Mouse (Mus musculus) lung, adult 10 weeks (tissue): ENCODE measurements around the gene Xlr4c. TPM values are rescaled to one million over a fixed set of nuclear protein-coding genes. Genes with fewer than 3 reads are reported as not detected.

Experiments
- polyA plus RNA-seq: library from polyadenylated mRNA; stranded (reverse); fragments of 350-450 nt; fragmentation: Illumina TruSeq; extraction: RNeasy Lipid Tissue Mini Kit (QIAGEN cat#74804); gene quantifications from one replicate; pipeline ENCODE4 v1.2.3, GENCODE M21; 2014; ENCODE audit warnings: low read depth, low replicate concordance; ENCODE audit not compliant: insufficient read depth

Xlr4c gene
- 1.5 TPM for polyA plus RNA-seq

DNA sequence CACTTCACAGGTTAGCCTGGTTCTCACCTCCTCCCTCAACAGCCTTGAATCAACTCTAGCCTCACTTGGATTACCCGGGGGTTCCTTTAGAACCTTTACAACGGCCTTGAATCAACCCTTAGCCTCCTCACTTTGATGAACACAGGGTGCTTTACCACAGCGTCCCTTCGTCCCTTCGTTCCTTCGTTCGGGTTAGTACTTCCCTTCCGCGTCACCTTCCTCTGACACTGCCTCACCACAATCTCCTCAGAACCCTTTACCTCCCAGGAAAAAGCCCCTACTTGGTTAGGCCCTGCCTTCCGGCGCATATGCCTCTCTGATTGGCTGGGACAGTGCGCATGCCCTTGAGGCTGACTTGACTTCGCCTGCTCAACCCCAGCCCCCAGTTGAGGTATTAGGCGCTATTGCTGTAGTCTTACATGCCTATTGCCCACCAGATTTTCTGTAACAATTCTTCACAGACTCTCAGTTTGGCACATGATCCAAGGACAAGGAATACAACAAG is at the start of gene Xlr4c:
TSS of gene Xlr4c (minus strand) at position 310 of the 505 bp plus-strand sequence.

DNA sequence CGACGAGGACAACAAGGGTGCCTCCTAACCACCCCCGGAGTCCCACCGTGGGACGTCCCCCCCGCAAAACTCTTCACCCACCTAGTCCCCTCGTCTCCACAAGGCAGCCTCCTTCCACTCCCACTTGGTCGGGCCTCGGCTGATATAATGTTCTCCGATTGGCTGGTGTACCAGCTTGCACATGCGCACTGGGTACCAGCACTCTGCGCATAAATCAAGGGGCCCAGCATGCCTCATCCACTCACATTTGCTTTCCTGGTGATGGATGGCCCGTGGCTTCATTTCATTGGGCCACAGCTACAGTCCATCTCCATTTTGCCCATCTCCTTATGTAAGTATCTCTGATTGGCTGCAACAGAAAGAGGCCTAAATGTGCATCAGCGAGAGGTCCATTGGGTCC is 22.3 kb upstream of the Xlr4c start, which contains the start of gene Xlr3c:
TSS of gene Xlr3c (minus strand) at position 121 of the 400 bp plus-strand sequence.

DNA sequence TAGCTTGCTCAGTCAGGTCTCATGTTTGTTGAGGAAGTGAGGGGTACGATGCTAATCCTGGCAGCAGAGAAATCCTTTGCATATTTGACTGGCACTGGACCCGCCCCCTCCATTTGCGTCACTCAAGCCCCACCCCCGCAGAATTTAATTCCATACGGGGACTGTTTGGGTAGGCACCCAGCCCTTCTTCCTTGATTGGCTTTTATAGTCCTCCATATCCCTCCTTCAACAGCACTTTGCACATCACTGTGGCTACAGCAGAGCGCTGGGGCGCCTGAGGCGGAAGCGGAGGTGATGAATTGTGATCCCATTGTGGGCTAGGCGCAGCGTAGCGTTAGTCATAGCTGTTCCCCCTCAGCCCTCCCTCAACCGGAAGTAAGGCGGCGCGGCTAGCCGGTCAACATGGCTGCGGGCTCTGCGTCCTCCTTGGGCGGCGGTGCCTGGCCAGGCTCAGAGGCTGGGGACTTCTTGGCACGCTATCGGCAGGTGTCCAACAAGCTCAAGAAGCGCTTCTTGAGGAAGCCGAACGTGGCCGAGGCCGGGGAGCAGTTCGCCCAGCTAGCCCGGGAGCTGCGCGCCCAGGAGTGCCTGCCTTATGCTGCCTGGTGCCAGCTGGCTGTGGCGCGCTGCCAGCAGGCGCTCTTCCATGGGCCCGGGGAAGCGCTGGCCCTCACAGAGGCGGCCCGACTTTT is 14.9 kb downstream of the Xlr4c start, which contains the start of gene F8a:
TSS of gene F8a (plus strand) at position 378 of the 692 bp plus-strand sequence.

DNA sequence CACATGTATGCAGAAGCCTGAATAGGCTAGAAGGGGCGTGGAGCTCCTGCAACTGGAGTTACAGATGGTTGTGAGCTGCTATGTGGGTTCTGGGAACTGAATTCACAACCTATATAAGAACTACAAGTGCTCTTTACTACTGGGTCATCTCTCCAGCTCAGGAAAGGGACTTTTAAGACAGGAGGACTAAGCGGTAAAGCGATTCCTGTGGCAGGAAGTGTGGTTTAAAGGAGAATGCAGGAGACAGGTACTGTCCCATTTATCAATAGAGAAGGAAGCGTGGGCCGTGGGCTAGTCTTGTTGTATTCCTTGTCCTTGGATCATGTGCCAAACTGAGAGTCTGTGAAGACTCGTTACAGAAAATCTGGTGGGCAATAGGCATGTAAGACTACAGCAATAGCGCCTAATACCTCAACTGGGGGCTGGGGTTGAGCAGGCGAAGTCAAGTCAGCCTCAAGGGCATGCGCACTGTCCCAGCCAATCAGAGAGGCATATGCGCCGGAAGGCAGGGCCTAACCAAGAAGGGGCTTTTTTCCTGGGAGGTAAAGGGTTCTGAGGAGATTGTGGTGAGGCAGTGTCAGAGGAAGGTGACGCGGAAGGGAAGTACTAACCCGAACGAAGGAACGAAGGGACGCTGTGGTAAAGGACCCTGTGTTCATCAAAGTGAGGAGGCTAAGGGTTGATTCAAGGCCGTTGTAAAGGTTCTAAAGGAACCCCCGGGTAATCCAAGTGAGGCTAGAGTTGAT is 28.9 kb downstream of the Xlr4c start, which contains the start of gene Xlr4b:
TSS of gene Xlr4b (plus strand) at position 515 of the 746 bp plus-strand sequence.

DNA sequence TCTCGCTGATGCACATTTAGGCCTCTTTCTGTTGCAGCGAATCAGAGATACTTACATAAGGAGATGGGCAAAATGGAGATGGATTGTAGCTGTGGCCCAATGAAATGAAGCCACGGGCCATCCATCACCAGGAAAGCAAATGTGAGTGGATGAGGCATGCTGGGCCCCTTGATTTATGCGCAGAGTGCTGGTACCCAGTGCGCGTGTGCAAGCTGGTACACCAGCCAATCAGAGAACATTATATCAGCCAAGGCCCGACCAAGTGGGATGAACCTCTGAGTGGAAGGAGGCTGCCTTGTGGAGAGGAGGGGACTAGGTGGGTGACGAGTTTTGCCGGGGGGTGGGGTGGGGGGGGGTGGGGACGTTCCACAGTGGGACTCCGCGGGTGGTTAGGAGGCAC is 51.0 kb downstream of the Xlr4c start, which contains the start of gene Xlr3b:
TSS of gene Xlr3b (plus strand) at position 274 of the 400 bp plus-strand sequence.

Other genes starting within 250 kb of the Xlr4c start
- not detected for gene Pnma5, start 206.0 kb downstream of the Xlr4c start, polyA plus RNA-seq
- not detected for gene Pnma3, start 178.3 kb downstream of the Xlr4c start, polyA plus RNA-seq
- 2.3 TPM for gene Xlr4a, start 160.7 kb downstream of the Xlr4c start, polyA plus RNA-seq
- 0.30 TPM for gene Xlr3a, start 146.0 kb downstream of the Xlr4c start, polyA plus RNA-seq
- not detected for gene Gm14685, start 126.1 kb downstream of the Xlr4c start, polyA plus RNA-seq
- not detected for gene Xlr5b, start 94.3 kb downstream of the Xlr4c start, polyA plus RNA-seq
- gene DXBay18, start 93.7 kb downstream of the Xlr4c start, polyA plus RNA-seq: 0.70 TPM
- gene Spin2d, start 66.1 kb downstream of the Xlr4c start, polyA plus RNA-seq: not detected
- 1.1 TPM for gene Xlr3b, start 50.9 kb downstream of the Xlr4c start, polyA plus RNA-seq
- 3.0 TPM for gene Xlr4b, start 28.8 kb downstream of the Xlr4c start, polyA plus RNA-seq
- gene F8a, start 14.8 kb downstream of the Xlr4c start, polyA plus RNA-seq: 6.4 TPM
- gene Xlr3c, start 22.3 kb upstream of the Xlr4c start, polyA plus RNA-seq: not detected
- not detected for gene Xlr5a, start 49.8 kb upstream of the Xlr4c start, polyA plus RNA-seq
- not detected for gene Xlr5c, start 49.8 kb upstream of the Xlr4c start, polyA plus RNA-seq
- gene Gm45015, start 93.7 kb upstream of the Xlr4c start, polyA plus RNA-seq: not detected
- 4.8 TPM for gene Zfp275, start 99.5 kb upstream of the Xlr4c start, polyA plus RNA-seq
- not detected for gene Gm18336, start 155.6 kb upstream of the Xlr4c start, polyA plus RNA-seq
- gene Zfp92, start 168.0 kb upstream of the Xlr4c start, polyA plus RNA-seq: not detected
- 0.49 TPM for gene Trex2, start 192.2 kb upstream of the Xlr4c start, polyA plus RNA-seq
- 17.1 TPM for gene Haus7, start 215.9 kb upstream of the Xlr4c start, polyA plus RNA-seq
- gene Bgn, start 240.5 kb upstream of the Xlr4c start, polyA plus RNA-seq: 361 TPM